Mouse (Mus musculus) adrenal gland, adult (tissue): ENCODE results near the gene Kifap3.

Experiments used
- DNase-seq, 2 experiments: peaks; one replicate each; pipeline ENCODE4 v3.0.0; 2022 to 2023; ENCODE audit warnings: low spot score in 1 of 2; ENCODE audit not compliant: inconsistent age in 2 of 2

Gene Kifap3

GRCm38 (mm10) chr1:163893294-163893693 lies 113.9 kb downstream of the Kifap3 start:
- DNase-seq = no peak

GRCm38 (mm10) chr1:163893774-163894527 lies 114.6 kb downstream of the Kifap3 start:
- no peak for DNase-seq

DNA sequence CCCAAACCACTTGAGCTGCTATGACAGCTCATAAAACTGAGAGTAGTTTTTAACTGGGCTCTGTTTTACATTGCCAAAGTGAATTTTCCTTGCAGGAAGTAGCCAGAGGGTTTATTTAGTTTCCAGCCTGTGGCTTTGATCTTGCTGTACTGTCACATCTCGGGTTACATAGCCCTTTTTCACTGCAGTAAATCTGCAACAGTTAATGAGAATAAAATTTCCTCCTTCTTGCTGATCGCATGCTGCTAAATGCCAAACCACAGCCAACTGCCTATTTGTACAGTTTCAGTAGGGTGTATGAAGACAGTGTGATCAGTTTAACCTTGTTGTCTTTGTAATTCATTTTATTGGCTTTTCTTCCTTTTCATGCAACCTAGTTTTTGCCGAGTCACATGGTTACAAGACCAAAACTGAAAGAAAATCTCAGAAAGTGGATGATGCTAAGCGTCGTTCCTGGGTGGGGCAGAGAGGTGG lies 118.9 kb downstream of the Kifap3 start:
- DNase-seq = peak in 1 of 2 experiments; percentile 56

DNA sequence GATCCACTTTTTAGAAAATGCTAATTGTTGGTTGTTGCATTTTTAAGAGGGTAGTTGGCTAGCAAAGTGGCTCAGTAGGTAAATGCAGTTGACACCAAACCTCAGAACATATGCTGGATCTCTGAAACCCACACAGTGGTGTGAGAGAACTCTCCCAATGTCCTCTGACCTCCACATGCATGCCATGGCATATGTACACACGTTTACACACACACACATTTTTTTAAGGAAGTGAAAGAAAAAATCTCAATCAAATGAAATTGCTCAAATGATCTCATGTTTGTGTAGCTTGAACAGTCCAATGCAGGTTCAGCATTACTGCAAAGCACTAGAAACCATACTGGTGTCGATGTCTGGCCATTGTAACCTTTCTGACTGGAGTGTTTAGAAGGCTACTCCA lies 120.2 kb downstream of the Kifap3 start:
- DNase-seq = no peak

GRCm38 (mm10) chr1:163900168-163900567 lies 120.8 kb downstream of the Kifap3 start:
- DNase-seq = no peak

DNA sequence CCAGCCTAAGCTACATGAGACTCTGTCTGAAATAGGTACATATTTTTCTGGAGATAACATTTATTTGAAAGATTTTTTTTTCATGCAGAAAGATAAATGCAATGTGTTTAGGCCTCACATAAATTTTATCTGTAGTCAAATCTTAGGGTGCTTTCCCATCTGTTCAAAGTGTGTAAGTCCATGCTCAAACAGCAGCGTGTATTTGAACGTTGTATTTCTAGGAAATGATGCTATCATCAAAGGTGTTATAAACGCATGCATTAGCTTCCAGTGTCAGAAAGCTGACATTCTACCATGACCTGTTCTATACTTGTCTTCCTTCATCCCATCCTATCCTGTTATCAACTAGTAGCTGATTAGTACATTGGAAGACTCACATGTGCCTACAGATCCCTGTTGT lies 124.0 kb downstream of the Kifap3 start:
- DNase-seq = no peak

- DNase-seq = no peak
Measured at GRCm38 (mm10) chr1:163907007-163907811, 127.8 kb downstream of the Kifap3 start.

- DNase-seq = no peak
Measured at GRCm38 (mm10) chr1:163908389-163908788, 129.0 kb downstream of the Kifap3 start.

DNA sequence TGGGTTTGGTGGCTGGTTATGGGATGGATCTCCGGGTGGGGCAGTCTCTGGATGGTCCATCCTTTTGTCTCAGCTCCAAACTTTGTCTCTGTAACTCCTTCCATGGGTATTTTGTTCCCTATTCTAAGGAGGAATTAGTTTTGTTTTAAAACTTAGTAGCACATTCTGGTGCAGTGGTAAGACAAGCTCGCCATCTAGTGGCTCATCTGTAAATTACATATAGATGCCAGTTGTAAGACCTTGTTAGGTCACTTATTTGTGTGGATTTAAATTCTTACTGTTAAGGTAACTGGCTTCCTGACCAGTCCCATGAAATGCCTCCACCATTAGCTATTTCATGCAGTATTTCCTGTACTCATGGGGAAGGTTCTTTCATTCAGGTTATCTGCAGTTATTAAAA lies 131.0 kb downstream of the Kifap3 start:
- peak in 1 of 2 experiments; percentile 81 for DNase-seq

DNA sequence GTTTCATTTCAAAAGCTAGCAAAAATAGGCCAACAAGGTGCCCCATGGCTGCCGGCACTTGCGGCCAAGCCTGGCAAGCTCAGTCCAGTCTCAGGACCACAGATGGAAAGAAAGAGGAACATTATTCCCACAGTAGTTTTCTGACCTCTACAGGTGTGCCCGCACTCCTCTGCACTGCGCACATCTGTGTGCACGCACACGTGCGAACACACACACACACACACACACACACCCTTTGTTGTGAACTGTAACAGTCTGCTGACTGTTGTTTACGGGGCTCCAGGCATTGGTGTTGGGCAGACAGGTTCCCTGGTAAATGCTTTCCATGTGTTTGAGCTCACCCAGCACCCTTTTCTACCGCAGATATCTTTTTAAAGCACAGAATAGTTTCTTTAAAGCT lies 131.4 kb downstream of the Kifap3 start:
- no peak for DNase-seq

- no peak for DNase-seq
Measured at GRCm38 (mm10) chr1:163911981-163912380, 132.6 kb downstream of the Kifap3 start.

- DNase-seq = no peak
Measured at GRCm38 (mm10) chr1:163917349-163918160, 138.2 kb downstream of the Kifap3 start.

GRCm38 (mm10) chr1:163924093-163924492 lies 144.7 kb downstream of the Kifap3 start:
- no peak for DNase-seq

DNA sequence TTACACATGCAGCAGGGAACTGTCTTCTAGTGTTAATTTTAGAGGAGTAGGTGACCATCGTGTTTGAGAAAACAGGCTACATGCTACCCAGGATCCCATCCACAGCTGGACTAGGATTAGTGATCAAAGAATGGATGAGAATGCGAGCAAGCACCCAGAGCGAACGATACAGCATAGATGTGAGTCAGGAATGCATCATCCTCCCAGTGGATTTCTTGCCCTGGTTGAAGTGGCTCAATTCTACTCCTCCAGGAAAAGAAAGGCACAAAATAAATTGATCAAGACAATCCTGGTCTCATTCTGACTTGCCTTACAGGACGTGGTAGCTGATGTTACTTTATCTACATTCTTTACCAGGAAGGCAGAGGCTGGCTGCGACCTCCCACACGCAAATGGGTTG lies 149.5 kb downstream of the Kifap3 start, which contains the start of gene Scyl3:
TSS of gene Scyl3 (plus strand) at position 255 of the 400 bp plus-strand sequence.
- peak in 1 of 2 experiments; percentile 43 for DNase-seq

DNA sequence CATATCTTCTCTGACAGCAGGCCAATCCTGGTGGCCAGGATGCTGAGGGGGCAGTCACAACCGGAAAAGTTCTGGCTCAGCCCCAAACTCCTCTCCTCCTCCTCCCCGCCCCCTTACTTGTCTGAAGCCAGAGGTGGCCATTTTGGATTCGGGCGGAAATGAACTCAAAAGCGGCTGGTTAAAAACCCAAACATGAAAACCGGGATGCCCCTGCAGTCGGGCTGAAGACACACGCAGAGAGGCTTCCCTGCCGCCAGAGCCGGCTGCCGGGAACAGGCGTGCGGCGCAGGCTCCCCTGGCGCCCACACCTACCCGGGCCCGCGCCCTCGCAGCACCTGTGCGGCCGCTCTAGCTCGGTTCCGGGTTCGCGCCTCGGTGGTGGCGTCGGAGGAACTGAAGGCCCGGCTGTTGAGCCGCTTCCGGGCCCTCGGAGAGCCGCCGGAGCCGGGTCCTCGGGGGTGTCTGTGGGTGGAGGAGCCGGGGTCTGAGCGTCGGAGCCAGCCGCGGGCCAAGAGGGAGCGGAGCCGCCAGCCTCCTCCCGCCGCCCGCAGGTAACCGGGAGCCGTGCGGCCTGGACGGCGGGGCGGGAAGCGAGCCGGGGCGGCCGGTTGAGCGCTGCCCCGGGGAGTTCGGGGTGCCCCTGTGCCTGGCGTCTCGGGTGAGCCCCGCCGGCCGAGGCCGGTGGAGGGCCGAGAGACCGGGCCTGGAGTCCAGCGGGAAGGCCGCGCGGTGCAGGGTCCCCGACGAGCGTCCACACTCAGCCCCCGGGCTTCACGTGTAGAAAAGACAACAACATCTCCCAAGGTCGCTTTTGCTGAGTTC lies 150.5 kb downstream of the Kifap3 start:
- peak; percentile 90 to 97 for DNase-seq

DNA sequence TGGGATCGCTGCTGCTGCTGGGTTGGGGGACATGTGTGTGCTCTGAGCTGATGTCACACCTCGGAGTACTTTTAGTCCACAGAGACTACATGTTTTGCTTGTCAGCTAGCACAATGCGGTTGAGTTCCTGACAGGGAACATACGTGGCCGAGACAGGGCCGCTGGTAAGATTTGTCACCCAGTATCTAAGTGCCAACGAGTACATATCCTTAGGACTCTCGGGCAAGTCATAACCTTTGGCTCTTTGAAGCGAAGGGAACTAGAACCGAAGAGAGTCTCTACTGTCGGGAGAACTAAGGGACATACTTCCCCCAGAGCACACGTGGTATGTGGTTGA lies 151.0 kb downstream of the Kifap3 start:
- no peak for DNase-seq

DNA sequence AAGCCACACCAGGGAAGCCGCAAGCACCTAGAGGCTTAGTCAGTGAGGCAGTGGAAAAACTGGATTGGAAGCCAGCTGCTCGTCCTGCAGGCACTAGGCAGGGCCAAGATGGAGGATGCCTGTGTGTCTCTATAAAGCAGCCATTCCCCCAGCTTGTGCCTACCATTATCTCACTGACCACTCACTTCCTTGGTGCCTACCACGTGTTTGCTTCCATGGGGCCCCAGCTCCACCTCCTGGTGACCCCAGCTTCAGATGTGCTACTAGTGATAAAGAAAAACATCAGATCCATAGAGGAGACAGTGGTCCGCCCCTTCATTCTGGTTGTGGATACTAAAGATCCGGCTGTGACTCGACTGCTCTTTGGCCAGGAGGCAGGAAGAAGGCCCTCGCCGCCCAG lies 152.4 kb downstream of the Kifap3 start:
- DNase-seq = no peak

GRCm38 (mm10) chr1:163934591-163934990 lies 155.2 kb downstream of the Kifap3 start:
- peak; percentile 62 to 81 for DNase-seq

- no peak for DNase-seq
Measured at GRCm38 (mm10) chr1:163942056-163942455, 162.7 kb downstream of the Kifap3 start.

- DNase-seq = no peak
Measured at GRCm38 (mm10) chr1:163953396-163953795, 174.0 kb downstream of the Kifap3 start.
